Mouse (Mus musculus) lung, adult 2 months (tissue): ENCODE measurements around the gene Ccl22.

Experiments
- CTCF ChIP-seq: fragments of 200-500 bp; IDR thresholded peaks from 2 replicates; pipeline ENCODE4 v1.5.1; 2011; ENCODE audit warnings: mild to moderate bottlenecking, low read length, control low read depth; ENCODE audit not compliant: insufficient read depth
- POLR2A ChIP-seq: fragments of 200-500 bp; IDR thresholded peaks from 2 replicates; pipeline ENCODE4 v1.6.1; 2011; ENCODE audit warnings: low read depth, mild to moderate bottlenecking, control low read depth, low read length, borderline replicate concordance; ENCODE audit errors: extremely low read depth

- TF ChIP-seq CTCF (no peak), POLR2A (no peak)
Observed at GRCm38 (mm10) chr8:94714556-94714955, 30.8 kb upstream of the Ccl22 start.
